Mouse (Mus musculus) lung, adult 2 months (tissue): Measurements from ENCODE around the gene Adam12. TPM values are rescaled to one million over a fixed set of nuclear protein-coding genes. Genes with fewer than 3 reads are reported as not detected.

Experiments used
- DNase-seq: peaks from one replicate; pipeline ENCODE4 v3.0.0; 2022
- H3K4me1 ChIP-seq: fragments of 200-500 bp; 2 replicates; pipeline ENCODE4 v1.6.1; 2011; ENCODE audit warnings: low read length; ENCODE audit not compliant: control insufficient read depth, insufficient read depth
- H3K4me3 ChIP-seq: fragments of 200-500 bp; replicated peaks from 2 replicates; pipeline ENCODE3; 2011; ENCODE audit warnings: low read depth, mild to moderate bottlenecking, control low read depth, low read length; ENCODE audit errors: extremely low read depth
- CTCF ChIP-seq: fragments of 200-500 bp; IDR thresholded peaks from 2 replicates; pipeline ENCODE4 v1.5.1; 2011; ENCODE audit warnings: mild to moderate bottlenecking, low read length, control low read depth; ENCODE audit not compliant: insufficient read depth
- POLR2A ChIP-seq: fragments of 200-500 bp; IDR thresholded peaks from 2 replicates; pipeline ENCODE4 v1.6.1; 2011; ENCODE audit warnings: low read depth, mild to moderate bottlenecking, control low read depth, low read length, borderline replicate concordance; ENCODE audit errors: extremely low read depth
- WGBS: fragments of 180-500 bp; shearing (Covaris S2); methylation state at CpG from one replicate; pipeline ENCODE4 v1.1.7; 2018; 5-methylcytosine and 5-hydroxymethylcytosine counted together
- polyA plus RNA-seq: library from polyadenylated mRNA; depleted of rRNA; stranded (reverse); fragments of >200 nt; gene quantifications from 2 replicates; pipeline ENCODE4 v1.2.3, GENCODE M21; 2012

Adam12 gene
- polyA plus RNA-seq, 1 experiment, result 1.1 TPM

- DNase-seq, result no peak
- Histone ChIP-seq H3K4me1 (no peaks in the 10 kb centered on the region), H3K4me3 (no peak overlapping the region)
- TF ChIP-seq POLR2A (no peak), CTCF (no peak)
- WGBS, result 75% methylated on average over 4 of the region's 4 CpGs
These were observed 92.5 kb downstream of the Adam12 start for GRCm38 (mm10) chr7:134139291-134139949.

GRCm38 (mm10) chr7:134132323-134132722 lies 99.6 kb downstream of the Adam12 start:
- Histone ChIP-seq H3K4me1 (no peaks in the 10 kb centered on the region), H3K4me3 (no peak overlapping the region)
- no peak for TF ChIP-seq POLR2A
- no peak for TF ChIP-seq CTCF
- DNase-seq, result no peak
- 85% methylated on average over 2 of the region's 2 CpGs for WGBS

- no peak for TF ChIP-seq CTCF
- TF ChIP-seq POLR2A, result no peak
- H3K4me3 ChIP-seq, result no peak overlapping the region
- WGBS, result 66% methylated on average over 5 of the region's 5 CpGs
- no peak for DNase-seq
- H3K4me1 ChIP-seq, result no peaks in the 10 kb centered on the region
These were observed 103.8 kb downstream of the Adam12 start for GRCm38 (mm10) chr7:134128087-134128522.

GRCm38 (mm10) chr7:134121397-134121796 lies 110.5 kb downstream of the Adam12 start:
- 62% methylated on average over 2 of the region's 2 CpGs for WGBS
- no peak for DNase-seq
- no peak for TF ChIP-seq CTCF
- no peak for TF ChIP-seq POLR2A
- no peak overlapping the region for H3K4me3 ChIP-seq
- H3K4me1 ChIP-seq, result no peaks in the 10 kb centered on the region

- peaks cover 3% of the 10 kb centered on the region; the same call in 1 of the 2 replicates for H3K4me1 ChIP-seq
- H3K4me3 ChIP-seq, result no peak overlapping the region
- no peak for TF ChIP-seq CTCF
- no peak for TF ChIP-seq POLR2A
- no peak for DNase-seq
- 60% methylated on average over 8 of the region's 8 CpGs for WGBS
These were observed 116.5 kb downstream of the Adam12 start for GRCm38 (mm10) chr7:134115438-134115837.

- no peak for DNase-seq
- Histone ChIP-seq H3K4me3 (no peak overlapping the region), H3K4me1 (peaks cover 3% of the 10 kb centered on the region; the same call in 1 of the 2 replicates)
- 80% methylated on average over 9 of the region's 9 CpGs for WGBS
- TF ChIP-seq POLR2A, result no peak
- TF ChIP-seq CTCF, result no peak
These were observed 117.4 kb downstream of the Adam12 start for GRCm38 (mm10) chr7:134114311-134115188.

GRCm38 (mm10) chr7:134113829-134114228 lies 118.1 kb downstream of the Adam12 start:
- no peak for DNase-seq
- peaks cover 3% of the 10 kb centered on the region; the same call in 1 of the 2 replicates for H3K4me1 ChIP-seq
- WGBS, result 86% methylated on average over 6 of the region's 6 CpGs
- no peak for TF ChIP-seq POLR2A
- TF ChIP-seq CTCF, result no peak
- H3K4me3 ChIP-seq, result no peak overlapping the region

- TF ChIP-seq POLR2A (no peak), CTCF (no peak)
- H3K4me3 ChIP-seq, result no peak overlapping the region
- no peak for DNase-seq
- WGBS, result 45% methylated on average over 1 of the region's 1 CpGs
- H3K4me1 ChIP-seq, result peaks cover under 1% of the 10 kb centered on the region; the same call in 1 of the 2 replicates
These were observed 121.8 kb downstream of the Adam12 start for GRCm38 (mm10) chr7:134110116-134110515.

GRCm38 (mm10) chr7:134107849-134108248 lies 124.1 kb downstream of the Adam12 start:
- WGBS, result 74% methylated on average over 3 of the region's 3 CpGs
- Histone ChIP-seq H3K4me3 (no peak overlapping the region), H3K4me1 (no peaks in the 10 kb centered on the region)
- no peak for DNase-seq
- TF ChIP-seq POLR2A (no peak), CTCF (no peak)
